Mouse (Mus musculus) C3H10T1/2 (cell line): Measurements from ENCODE around the gene Elovl4. TPM values are rescaled to one million over a fixed set of nuclear protein-coding genes. Genes with fewer than 3 reads are reported as not detected.

Experiments
- polyA plus RNA-seq, 2 experiments: library from polyadenylated mRNA; unstranded; fragments of >200 nt; fragmentation: generic; extraction: Trizol; gene quantifications; one replicate each; pipeline ENCODE4 v1.2.1; 2012; ENCODE audit warnings: missing spikeins in 2 of 2

Elovl4 gene
- polyA plus RNA-seq = under 1 TPM; 0.22 to 0.91 TPM

GRCm38 (mm10) chr9:83805977-83806815 is at the start of gene Elovl4:
TSS of gene Elovl4 (minus strand) at chr9:83806277.

GRCm38 (mm10) chr9:83833811-83834747 is 28.0 kb upstream of the Elovl4 start, which contains the start of gene Ttk:
TSS of gene Ttk (plus strand) at chr9:83834689.

Other genes with a start within 250 kb of the Elovl4 start
- gene Ttk, start 28.4 kb upstream of the Elovl4 start, polyA plus RNA-seq = 1 to 10 TPM in 1 of 2 experiments, under 1 TPM in 1; 0.64 to 4.4 TPM
- gene Bckdhb, start 118.9 kb upstream of the Elovl4 start, polyA plus RNA-seq = 10 to 100 TPM; 13.3 to 19.6 TPM